Mouse (Mus musculus) frontal cortex, postnatal 25 days (tissue): ENCODE measurements around the gene Mars2.
A peak's percentile ranks its signal among the peaks of the same experiment; 100 is the strongest.

Source experiments
- DNase-seq, 2 experiments: peaks; one replicate each; pipeline ENCODE4 v3.0.0; 2022; ENCODE audit warnings: low spot score in 2 of 2

The Mars2 gene

GRCm38 (mm10) chr1:55236890-55237642, at the start of gene Mars2:
Gene Mars2, plus strand, starts transcription at chr1:55237177.
- DNase-seq, result peak; percentile 86 to 92

GRCm38 (mm10) chr1:55192015-55192414, 45.0 kb upstream of the Mars2 start:
- DNase-seq, result no peak

- no peak for DNase-seq
These were observed 44.2 kb upstream of the Mars2 start for GRCm38 (mm10) chr1:55192824-55193223.

GRCm38 (mm10) chr1:55193316-55193715, 43.7 kb upstream of the Mars2 start:
- no peak for DNase-seq

- DNase-seq, result no peak
These were observed 42.7 kb upstream of the Mars2 start for GRCm38 (mm10) chr1:55194064-55194915.

- DNase-seq, result no peak
These were observed 42.0 kb upstream of the Mars2 start for GRCm38 (mm10) chr1:55195021-55195420.

GRCm38 (mm10) chr1:55196327-55197003, 40.5 kb upstream of the Mars2 start:
- no peak for DNase-seq

- DNase-seq, result no peak
These were observed 38.3 kb upstream of the Mars2 start for GRCm38 (mm10) chr1:55198719-55199118.

- peak in 1 of 2 experiments; percentile 17 for DNase-seq
These were observed 34.9 kb upstream of the Mars2 start for GRCm38 (mm10) chr1:55201850-55202752.

GRCm38 (mm10) chr1:55205808-55206327, 31.1 kb upstream of the Mars2 start:
- no peak for DNase-seq

GRCm38 (mm10) chr1:55207561-55207960, 29.4 kb upstream of the Mars2 start:
- DNase-seq, result no peak

- no peak for DNase-seq
These were observed 28.4 kb upstream of the Mars2 start for GRCm38 (mm10) chr1:55208500-55209140.

- no peak for DNase-seq
These were observed 26.6 kb upstream of the Mars2 start for GRCm38 (mm10) chr1:55210202-55210965.

GRCm38 (mm10) chr1:55211081-55211480, 25.9 kb upstream of the Mars2 start:
- DNase-seq, result no peak

GRCm38 (mm10) chr1:55212771-55213170, 24.2 kb upstream of the Mars2 start:
- no peak for DNase-seq

- no peak for DNase-seq
These were observed 23.5 kb upstream of the Mars2 start for GRCm38 (mm10) chr1:55213475-55213874.

GRCm38 (mm10) chr1:55213936-55214335, 23.0 kb upstream of the Mars2 start:
- DNase-seq, result no peak

- DNase-seq, result no peak
These were observed 21.7 kb upstream of the Mars2 start for GRCm38 (mm10) chr1:55215185-55215813.

GRCm38 (mm10) chr1:55217191-55217590, 19.8 kb upstream of the Mars2 start:
- DNase-seq, result no peak
